Mouse (Mus musculus): ENCODE results near the gene 1700003F12Rik. TPM values are rescaled to one million over a fixed set of nuclear protein-coding genes. Genes with fewer than 3 reads are reported as not detected.

Gene 1700003F12Rik
- 0.77 and 0.91 TPM in 2 replicates for polyA plus RNA-seq (2014; fragmentation: Nextera tagmentation; extraction: Ambion mirVana)

DNA sequence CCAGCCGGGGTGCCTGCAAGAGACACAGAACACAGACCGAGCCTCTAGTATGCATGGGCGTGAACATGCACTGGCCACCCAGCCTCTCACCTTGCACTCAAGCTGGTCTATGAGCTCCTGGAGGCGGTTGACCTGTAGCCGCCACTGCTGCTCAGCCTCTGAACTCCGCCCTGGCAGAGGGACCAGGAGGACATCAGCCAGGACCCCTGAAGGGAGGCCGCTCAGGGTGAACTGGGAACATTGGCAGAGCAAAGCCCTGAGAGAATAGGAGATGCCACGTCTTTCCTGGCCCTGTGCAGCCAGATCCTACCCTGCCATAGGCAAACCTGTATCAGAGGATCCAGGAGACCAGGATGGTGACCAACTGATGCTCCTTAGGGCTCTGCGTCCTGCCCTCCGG, at the start of gene 1700003F12Rik:
1700003F12Rik (plus strand) TSS at position 375 of the 400 bp plus-strand sequence.
- H3K9me3 ChIP-seq (ENCODE audit: control insufficient read depth, low read depth, low read length), result no peaks in the 10 kb centered on the region
- no peak within 1 kb of the TSS for H3K4me3 ChIP-seq (ENCODE audit: low read depth, low read length)
- 0 out of 2 replicates have a peak, but pooled peaks cover 8% of the 10 kb centered on the region for H3K27me3 ChIP-seq (ENCODE audit: control insufficient read depth, insufficient read depth, low read length)
- no peak for ATAC-seq (ENCODE audit: insufficient number of reproducible peaks, insufficient read depth, low FRiP score, low read depth)
- peaks cover 10% of the 10 kb centered on the region for H3K4me1 ChIP-seq (ENCODE audit: control insufficient read depth, insufficient read depth, low read length)
- H3K4me2 ChIP-seq (replicated peaks; ENCODE audit: low read depth, low read length), result no peak within 1 kb of the TSS
- 87% methylated on average over 10 of the region's 10 CpGs for WGBS
- no peaks in the 10 kb centered on the region for H3K36me3 ChIP-seq (ENCODE audit: control insufficient read depth, insufficient read depth, low read length)
- H3K9ac ChIP-seq (replicated peaks; ENCODE audit: low read depth, low read length), result no peak within 1 kb of the TSS
- no peak within 1 kb of the TSS for H3K27ac ChIP-seq (ENCODE audit: low read length)

DNA sequence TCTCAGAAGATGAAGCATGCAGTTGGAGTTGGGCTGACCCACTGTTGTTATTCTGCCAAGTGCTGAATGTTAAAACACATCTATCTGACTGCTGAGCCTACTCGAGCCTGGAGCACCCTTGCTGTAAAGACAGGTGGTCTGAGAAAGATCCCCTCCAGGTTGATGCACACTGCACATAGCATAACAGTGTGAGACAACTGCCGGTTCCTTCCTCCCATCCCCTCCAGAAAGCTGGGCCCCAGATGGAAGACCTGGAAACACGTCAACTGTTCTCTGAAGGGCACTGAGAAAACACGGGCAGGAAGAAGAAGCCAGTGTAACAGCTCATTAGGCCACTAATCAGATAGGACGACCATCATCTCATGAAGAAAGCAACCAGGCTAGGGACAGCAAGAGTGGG, 48.3 kb upstream of the 1700003F12Rik start:
- no peaks in the 10 kb centered on the region for H3K27me3 ChIP-seq (ENCODE audit: control insufficient read depth, insufficient read depth, low read length)
- no peak overlapping the region for H3K4me3 ChIP-seq (ENCODE audit: low read depth, low read length)
- no peak overlapping the region for H3K27ac ChIP-seq (ENCODE audit: low read length)
- WGBS, result 58% methylated on average over 5 of the region's 5 CpGs
- H3K9ac ChIP-seq (replicated peaks; ENCODE audit: low read depth, low read length), result no peak overlapping the region
- H3K9me3 ChIP-seq (ENCODE audit: control insufficient read depth, low read depth, low read length), result no peaks in the 10 kb centered on the region
- ATAC-seq (ENCODE audit: insufficient number of reproducible peaks, insufficient read depth, low FRiP score, low read depth), result no peak
- H3K4me2 ChIP-seq (replicated peaks; ENCODE audit: low read depth, low read length), result no peak overlapping the region
- peaks cover 16% of the 10 kb centered on the region for H3K36me3 ChIP-seq (ENCODE audit: control insufficient read depth, insufficient read depth, low read length)
- H3K4me1 ChIP-seq (ENCODE audit: control insufficient read depth, insufficient read depth, low read length), result no peaks in the 10 kb centered on the region

DNA sequence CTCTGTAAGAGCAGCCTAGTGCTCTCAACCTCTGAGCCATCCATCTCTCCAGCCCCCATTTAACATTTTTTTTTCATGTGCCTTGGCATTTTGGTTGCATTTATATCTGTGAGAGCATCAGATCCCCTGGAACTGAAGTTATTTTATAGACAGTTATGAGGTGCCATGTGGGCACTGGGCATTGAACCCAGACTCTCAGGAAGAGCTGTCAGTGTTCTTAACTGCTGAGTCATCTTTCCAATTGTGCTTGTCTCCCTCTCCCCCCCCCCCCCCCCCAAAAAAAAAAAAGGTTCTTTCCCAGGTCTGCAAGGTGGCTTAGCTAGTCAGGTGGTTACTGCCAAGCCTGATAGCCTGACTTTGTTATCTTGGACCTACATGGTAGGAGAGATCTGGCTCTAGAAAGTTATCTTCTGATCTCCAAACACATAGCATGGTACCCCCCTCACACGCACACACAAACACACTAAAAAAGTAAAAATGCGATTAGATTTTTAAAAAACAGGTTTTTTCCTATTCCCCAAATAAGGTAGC, 47.1 kb upstream of the 1700003F12Rik start:
- 94% methylated on average over 2 of the region's 2 CpGs for WGBS
- Histone ChIP-seq H3K9me3 (ENCODE audit: control insufficient read depth, low read depth, low read length) (no peaks in the 10 kb centered on the region), H3K36me3 (ENCODE audit: control insufficient read depth, insufficient read depth, low read length) (peaks cover 16% of the 10 kb centered on the region), H3K27me3 (ENCODE audit: control insufficient read depth, insufficient read depth, low read length) (no peaks in the 10 kb centered on the region), H3K9ac (replicated peaks; ENCODE audit: low read depth, low read length) (no peak overlapping the region), H3K4me3 (ENCODE audit: low read depth, low read length) (no peak overlapping the region), H3K27ac (ENCODE audit: low read length) (no peak overlapping the region), H3K4me1 (ENCODE audit: control insufficient read depth, insufficient read depth, low read length) (no peaks in the 10 kb centered on the region), H3K4me2 (replicated peaks; ENCODE audit: low read depth, low read length) (no peak overlapping the region)
- no peak for ATAC-seq (ENCODE audit: insufficient number of reproducible peaks, insufficient read depth, low FRiP score, low read depth)

DNA sequence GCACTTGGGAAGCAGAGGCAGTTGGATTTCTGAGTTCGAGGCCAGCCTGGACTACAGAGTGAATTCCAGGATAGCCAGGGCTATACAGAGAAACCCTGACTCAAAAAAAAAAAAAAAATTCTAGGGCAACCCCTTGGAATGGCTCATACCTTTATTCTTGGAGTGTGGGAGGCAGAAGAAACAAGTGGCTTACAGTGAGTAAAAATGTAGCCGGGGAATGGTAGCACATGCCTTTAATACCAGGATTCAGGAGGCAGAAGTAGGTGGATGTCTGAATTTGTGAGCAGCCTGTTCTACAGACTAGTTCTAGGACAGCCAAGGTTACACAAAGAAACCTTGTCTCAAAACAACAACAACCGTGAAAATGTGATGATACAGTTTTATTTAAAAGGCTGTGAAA, 46.1 kb upstream of the 1700003F12Rik start:
- ATAC-seq (ENCODE audit: insufficient number of reproducible peaks, insufficient read depth, low FRiP score, low read depth), result no peak

DNA sequence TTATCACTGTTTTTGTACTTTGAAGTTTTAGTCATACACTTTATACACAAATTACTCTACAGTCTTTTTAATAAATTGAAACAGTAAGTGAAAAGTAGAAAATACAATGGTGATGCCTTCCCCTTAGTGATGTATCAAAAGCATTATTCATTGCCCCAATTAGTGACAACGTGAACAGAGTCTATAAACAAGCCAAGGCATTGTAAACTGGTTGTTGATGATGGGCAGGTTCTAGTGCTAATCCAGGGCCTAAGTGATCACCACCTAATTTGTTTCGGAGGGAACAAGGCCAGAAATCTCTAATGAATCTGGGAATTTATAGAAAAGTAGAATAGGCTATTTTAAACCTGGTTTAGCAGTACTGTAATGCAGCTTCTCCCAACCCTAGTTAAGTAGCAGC, 39.8 kb upstream of the 1700003F12Rik start:
- no peak overlapping the region for H3K4me3 ChIP-seq (ENCODE audit: low read depth, low read length)
- 77% methylated on average over 2 of the region's 2 CpGs for WGBS
- no peaks in the 10 kb centered on the region for H3K9me3 ChIP-seq (ENCODE audit: control insufficient read depth, low read depth, low read length)
- no peak overlapping the region for H3K27ac ChIP-seq (ENCODE audit: low read length)
- H3K4me2 ChIP-seq (replicated peaks; ENCODE audit: low read depth, low read length), result no peak overlapping the region
- no peak for ATAC-seq (ENCODE audit: insufficient number of reproducible peaks, insufficient read depth, low FRiP score, low read depth)
- H3K36me3 ChIP-seq (ENCODE audit: control insufficient read depth, insufficient read depth, low read length), result peaks cover 22% of the 10 kb centered on the region
- no peaks in the 10 kb centered on the region for H3K27me3 ChIP-seq (ENCODE audit: control insufficient read depth, insufficient read depth, low read length)
- no peaks in the 10 kb centered on the region for H3K4me1 ChIP-seq (ENCODE audit: control insufficient read depth, insufficient read depth, low read length)
- no peak overlapping the region for H3K9ac ChIP-seq (replicated peaks; ENCODE audit: low read depth, low read length)

More for the DNA sequence above, 46.1 kb upstream of the 1700003F12Rik start:
- H3K9ac ChIP-seq (replicated peaks; ENCODE audit: low read depth, low read length), result no peak overlapping the region
- peaks cover 16% of the 10 kb centered on the region for H3K36me3 ChIP-seq (ENCODE audit: control insufficient read depth, insufficient read depth, low read length)
- no peak overlapping the region for H3K4me3 ChIP-seq (ENCODE audit: low read depth, low read length)
- no peaks in the 10 kb centered on the region for H3K9me3 ChIP-seq (ENCODE audit: control insufficient read depth, low read depth, low read length)
- H3K27ac ChIP-seq (ENCODE audit: low read length), result no peak overlapping the region
- no peak overlapping the region for H3K4me2 ChIP-seq (replicated peaks; ENCODE audit: low read depth, low read length)
- no peaks in the 10 kb centered on the region for H3K4me1 ChIP-seq (ENCODE audit: control insufficient read depth, insufficient read depth, low read length)
- 93% methylated on average over 3 of the region's 3 CpGs for WGBS
- H3K27me3 ChIP-seq (ENCODE audit: control insufficient read depth, insufficient read depth, low read length), result no peaks in the 10 kb centered on the region

DNA sequence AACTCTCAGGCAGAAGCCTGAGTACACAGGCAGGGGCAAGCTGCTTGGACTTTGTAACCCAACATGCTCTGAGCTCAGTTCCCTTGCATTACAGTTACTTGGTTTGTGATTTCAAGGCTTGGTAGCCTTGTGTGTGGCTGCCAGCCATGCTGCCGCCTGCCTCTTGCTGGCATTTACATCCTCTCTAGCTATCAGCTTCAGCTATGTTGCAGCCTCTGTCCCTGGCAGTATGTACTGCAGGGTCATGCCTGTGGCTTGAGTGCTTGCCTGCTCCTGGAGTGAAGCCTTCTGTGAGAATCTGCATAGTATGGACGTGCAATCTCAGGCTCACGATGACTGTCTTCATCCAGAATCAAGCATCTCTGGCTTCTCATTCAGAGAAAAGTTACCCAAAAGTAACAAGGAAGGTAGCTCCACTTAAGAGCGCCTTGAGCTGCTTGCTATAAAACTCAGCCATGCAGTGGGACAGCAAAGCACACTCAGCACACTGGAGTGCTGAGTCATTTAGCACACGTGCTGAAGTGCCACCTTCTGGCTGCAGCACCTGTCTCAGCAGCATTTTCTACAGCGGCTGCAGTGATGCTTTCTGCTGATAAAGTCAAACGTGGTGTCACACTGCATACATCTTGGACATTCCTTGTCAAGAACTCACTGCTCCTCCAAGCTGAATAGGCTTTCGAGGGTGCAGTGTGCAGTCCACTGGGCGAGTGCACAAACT, 39.2 kb upstream of the 1700003F12Rik start:
- no peak overlapping the region for H3K9ac ChIP-seq (replicated peaks; ENCODE audit: low read depth, low read length)
- no peaks in the 10 kb centered on the region for H3K4me1 ChIP-seq (ENCODE audit: control insufficient read depth, insufficient read depth, low read length)
- no peak for ATAC-seq (ENCODE audit: insufficient number of reproducible peaks, insufficient read depth, low FRiP score, low read depth)
- H3K9me3 ChIP-seq (ENCODE audit: control insufficient read depth, low read depth, low read length), result no peaks in the 10 kb centered on the region
- peaks cover 21% of the 10 kb centered on the region for H3K36me3 ChIP-seq (ENCODE audit: control insufficient read depth, insufficient read depth, low read length)
- no peak overlapping the region for H3K4me2 ChIP-seq (replicated peaks; ENCODE audit: low read depth, low read length)
- no peaks in the 10 kb centered on the region for H3K27me3 ChIP-seq (ENCODE audit: control insufficient read depth, insufficient read depth, low read length)
- 72% methylated on average over 9 of the region's 9 CpGs for WGBS
- no peak overlapping the region for H3K4me3 ChIP-seq (ENCODE audit: low read depth, low read length)
- H3K27ac ChIP-seq (ENCODE audit: low read length), result no peak overlapping the region

DNA sequence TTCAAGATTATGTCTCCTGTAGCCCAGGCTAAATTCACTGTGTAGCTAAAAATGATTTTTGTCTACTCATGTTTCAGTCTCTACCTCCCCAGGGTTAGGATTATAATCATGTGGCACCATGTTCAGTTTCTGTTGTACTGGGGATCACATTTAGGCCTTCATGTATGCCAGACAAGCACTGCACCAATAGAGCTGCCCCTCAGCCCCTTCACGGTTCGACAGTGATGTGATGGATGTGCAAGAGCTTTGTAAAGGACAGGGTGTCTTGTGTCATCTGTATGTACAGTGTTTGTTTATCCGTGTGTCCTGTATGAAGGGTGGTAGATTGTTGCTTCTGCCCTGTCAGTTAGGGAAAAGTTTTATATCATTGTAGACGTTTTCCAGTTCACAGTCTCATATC, 38.4 kb upstream of the 1700003F12Rik start:
- no peaks in the 10 kb centered on the region for H3K4me1 ChIP-seq (ENCODE audit: control insufficient read depth, insufficient read depth, low read length)
- ATAC-seq (ENCODE audit: insufficient number of reproducible peaks, insufficient read depth, low FRiP score, low read depth), result no peak
- no peaks in the 10 kb centered on the region for H3K9me3 ChIP-seq (ENCODE audit: control insufficient read depth, low read depth, low read length)
- H3K27me3 ChIP-seq (ENCODE audit: control insufficient read depth, insufficient read depth, low read length), result no peaks in the 10 kb centered on the region
- no peak overlapping the region for H3K4me2 ChIP-seq (replicated peaks; ENCODE audit: low read depth, low read length)
- no peak overlapping the region for H3K4me3 ChIP-seq (ENCODE audit: low read depth, low read length)
- no peak overlapping the region for H3K9ac ChIP-seq (replicated peaks; ENCODE audit: low read depth, low read length)
- H3K36me3 ChIP-seq (ENCODE audit: control insufficient read depth, insufficient read depth, low read length), result peaks cover 18% of the 10 kb centered on the region
- 86% methylated on average over 4 of the region's 4 CpGs for WGBS
- H3K27ac ChIP-seq (ENCODE audit: low read length), result no peak overlapping the region

DNA sequence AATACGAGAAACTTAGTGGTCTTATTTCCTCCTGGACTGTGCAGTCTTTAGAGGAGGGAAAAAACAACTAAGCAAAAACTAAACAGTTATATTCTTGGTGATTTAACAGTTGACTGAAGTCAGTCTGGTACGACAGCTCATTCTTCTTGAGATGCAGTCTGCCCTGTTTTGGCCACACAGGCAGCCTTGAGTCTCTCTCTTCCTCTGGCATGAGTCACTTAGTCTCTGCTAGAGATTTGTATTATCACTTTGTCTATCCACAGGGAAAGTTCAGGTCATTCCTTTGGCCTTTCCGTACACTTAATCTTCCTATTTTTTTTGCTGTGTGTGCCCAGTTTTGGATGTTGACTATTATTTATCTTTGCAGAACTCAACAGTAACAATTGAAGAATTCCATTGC, 36.7 kb upstream of the 1700003F12Rik start:
- 91% methylated on average over 3 of the region's 3 CpGs for WGBS
- no peak for ATAC-seq (ENCODE audit: insufficient number of reproducible peaks, insufficient read depth, low FRiP score, low read depth)
- no peaks in the 10 kb centered on the region for H3K9me3 ChIP-seq (ENCODE audit: control insufficient read depth, low read depth, low read length)

More for the DNA sequence above, 36.7 kb upstream of the 1700003F12Rik start:
- Histone ChIP-seq H3K36me3 (ENCODE audit: control insufficient read depth, insufficient read depth, low read length) (peaks cover 16% of the 10 kb centered on the region), H3K4me2 (replicated peaks; ENCODE audit: low read depth, low read length) (no peak overlapping the region), H3K27ac (ENCODE audit: low read length) (no peak overlapping the region), H3K4me1 (ENCODE audit: control insufficient read depth, insufficient read depth, low read length) (no peaks in the 10 kb centered on the region), H3K27me3 (ENCODE audit: control insufficient read depth, insufficient read depth, low read length) (no peaks in the 10 kb centered on the region), H3K4me3 (ENCODE audit: low read depth, low read length) (no peak overlapping the region), H3K9ac (replicated peaks; ENCODE audit: low read depth, low read length) (no peak overlapping the region)

Measured in stomach, embryonic 14.5 days (tissue).